Mouse (Mus musculus) liver, embryonic 11.5 days (tissue): Measurements from ENCODE around the gene Stam. TPM values are rescaled to one million over a fixed set of nuclear protein-coding genes. Genes with fewer than 3 reads are reported as not detected.
A peak's percentile ranks its signal among the peaks of the same experiment; 100 is the strongest.

ENCODE experiments used
- ATAC-seq: fragments of 200-750 bp; cut with Nextera tagmentation; replicated peaks from 2 replicates; pipeline ENCODE4 v1.8.0; 2017; ENCODE audit warnings: moderate number of reproducible peaks, mild to moderate bottlenecking, moderate TSS enrichment, moderate library complexity; ENCODE audit not compliant: low FRiP score
- DNase-seq: peaks from one replicate; pipeline ENCODE4 v3.0.0-alpha.2; 2017; ENCODE audit warnings: low spot score
- H3K27ac ChIP-seq: fragments of 300-500 bp; sonication (generic); 2 replicates; pipeline ENCODE4 v1.5.1; 2014; ENCODE audit warnings: mild to moderate bottlenecking, low read depth, low read length, control low read depth
- H3K27me3 ChIP-seq: fragments of 300-500 bp; sonication (generic); replicated peaks from 2 replicates; pipeline ENCODE4 v1.6.1; 2014; ENCODE audit warnings: low read length, mixed read lengths; ENCODE audit not compliant: control insufficient read depth, insufficient read depth
- H3K36me3 ChIP-seq: fragments of 300-500 bp; sonication (generic); 2 replicates; pipeline ENCODE4 v1.6.1; 2014; ENCODE audit warnings: mild to moderate bottlenecking, low read length, moderate library complexity, mixed read lengths; ENCODE audit not compliant: control insufficient read depth, insufficient read depth
- H3K4me1 ChIP-seq: fragments of 300-500 bp; sonication (generic); replicated peaks from 2 replicates; pipeline ENCODE4 v1.6.1; 2014; ENCODE audit warnings: low read length, mixed read lengths; ENCODE audit not compliant: control insufficient read depth, insufficient read depth
- H3K4me2 ChIP-seq: fragments of 300-500 bp; sonication (generic); 2 replicates; pipeline ENCODE4 v1.6.1; 2014; ENCODE audit warnings: mild to moderate bottlenecking, control low read depth, moderate library complexity
- H3K4me3 ChIP-seq: fragments of 300-500 bp; sonication (generic); 2 replicates; pipeline ENCODE4 v1.5.1; 2014; ENCODE audit warnings: low read depth, low read length, control low read depth
- H3K9ac ChIP-seq: fragments of 300-500 bp; sonication (generic); 2 replicates; pipeline ENCODE4 v1.6.1; 2014; ENCODE audit warnings: low read depth, low read length, control low read depth
- H3K9me3 ChIP-seq: fragments of 300-500 bp; sonication (generic); 2 replicates; pipeline ENCODE4 v1.6.1; 2016; ENCODE audit warnings: low read length, inconsistent platforms, mixed read lengths; ENCODE audit not compliant: control insufficient read depth
- WGBS: fragments of 180-500 bp; shearing (Covaris S2); extraction: QIAGEN DNeasy Blood & Tissue Kit; methylation state at CpG from one replicate; pipeline ENCODE4 v1.1.7; 2014; 5-methylcytosine and 5-hydroxymethylcytosine counted together
- polyA plus RNA-seq: library from polyadenylated mRNA; unstranded; fragments of >200 nt; fragmentation: Nextera tagmentation; extraction: Ambion mirVana; gene quantifications from 2 replicates; pipeline ENCODE4 v1.2.1, GENCODE M21; 2014

Stam gene
- polyA plus RNA-seq, 1 experiment from 2014 or later: 55.1 TPM

DNA sequence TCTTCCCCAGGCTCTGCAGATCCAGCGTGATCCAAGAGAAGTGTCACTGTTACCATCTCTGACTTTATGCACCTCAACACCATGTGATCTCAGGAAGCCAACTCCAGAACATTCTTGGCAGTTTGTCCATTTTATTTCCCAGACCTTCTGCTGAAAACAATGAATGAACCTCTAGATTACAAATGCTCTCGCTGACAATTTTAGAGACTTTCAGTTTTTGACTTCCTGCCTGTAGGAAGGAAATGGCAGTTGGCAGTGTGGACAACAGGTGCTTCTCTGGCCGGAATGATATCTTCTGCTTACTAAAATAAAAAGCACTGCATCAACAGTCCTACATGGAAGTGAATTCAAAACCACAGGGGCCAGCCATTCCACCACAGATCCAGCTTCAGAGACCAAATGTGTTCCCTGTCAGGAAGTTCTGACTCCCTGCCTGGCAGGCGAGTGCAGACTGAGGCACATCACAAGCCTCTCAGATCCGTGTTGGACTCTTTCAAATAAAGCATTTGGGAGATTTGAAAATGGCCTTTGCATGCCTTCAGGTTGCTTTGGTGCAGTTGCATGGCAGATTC, 90.6 kb downstream of the Stam start:
- H3K27ac ChIP-seq: no peak overlapping the region; the same call in 1 of the 2 replicates
- WGBS: 53% methylated on average over 5 of the region's 5 CpGs
- no peak overlapping the region for H3K4me2 ChIP-seq
- no peaks in the 10 kb centered on the region; the same call in 1 of the 2 replicates for H3K4me1 ChIP-seq
- no peak for DNase-seq
- no peaks in the 10 kb centered on the region for H3K9me3 ChIP-seq
- no peak for ATAC-seq
- H3K27me3 ChIP-seq: no peaks in the 10 kb centered on the region
- no peak overlapping the region for H3K9ac ChIP-seq
- no peak overlapping the region for H3K4me3 ChIP-seq
- H3K36me3 ChIP-seq: no peaks in the 10 kb centered on the region

DNA sequence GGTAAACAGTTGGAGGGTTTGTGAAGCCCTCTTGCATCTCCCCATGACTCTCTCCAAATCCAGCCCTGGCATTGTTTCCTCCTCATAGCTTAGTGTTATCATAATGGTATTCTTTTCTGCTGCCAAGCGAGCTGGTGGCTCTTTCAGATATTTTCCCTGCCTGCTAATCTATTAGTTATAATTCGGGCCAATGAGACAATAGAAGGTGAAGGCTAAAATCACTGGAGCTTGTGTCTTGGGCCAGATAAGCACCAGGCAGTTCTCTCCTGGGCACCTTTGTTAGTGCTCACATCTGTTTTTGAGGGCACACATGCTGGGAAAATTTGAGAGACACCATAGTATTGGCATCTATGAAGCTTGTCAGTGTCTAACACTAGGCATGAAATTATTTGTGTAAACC, 91.2 kb downstream of the Stam start:
- no peak overlapping the region for H3K4me2 ChIP-seq
- no peak overlapping the region for H3K9ac ChIP-seq
- H3K36me3 ChIP-seq: no peaks in the 10 kb centered on the region
- no peak for DNase-seq
- ATAC-seq: 0 out of 2 replicates have a peak, but pooled peaks have one; percentile 11
- H3K4me3 ChIP-seq: no peak overlapping the region
- H3K27ac ChIP-seq: no peak overlapping the region
- WGBS: 54% methylated on average over 2 of the region's 2 CpGs
- no peaks in the 10 kb centered on the region for H3K9me3 ChIP-seq
- H3K4me1 ChIP-seq: no peaks in the 10 kb centered on the region; the same call in 1 of the 2 replicates
- no peaks in the 10 kb centered on the region for H3K27me3 ChIP-seq

DNA sequence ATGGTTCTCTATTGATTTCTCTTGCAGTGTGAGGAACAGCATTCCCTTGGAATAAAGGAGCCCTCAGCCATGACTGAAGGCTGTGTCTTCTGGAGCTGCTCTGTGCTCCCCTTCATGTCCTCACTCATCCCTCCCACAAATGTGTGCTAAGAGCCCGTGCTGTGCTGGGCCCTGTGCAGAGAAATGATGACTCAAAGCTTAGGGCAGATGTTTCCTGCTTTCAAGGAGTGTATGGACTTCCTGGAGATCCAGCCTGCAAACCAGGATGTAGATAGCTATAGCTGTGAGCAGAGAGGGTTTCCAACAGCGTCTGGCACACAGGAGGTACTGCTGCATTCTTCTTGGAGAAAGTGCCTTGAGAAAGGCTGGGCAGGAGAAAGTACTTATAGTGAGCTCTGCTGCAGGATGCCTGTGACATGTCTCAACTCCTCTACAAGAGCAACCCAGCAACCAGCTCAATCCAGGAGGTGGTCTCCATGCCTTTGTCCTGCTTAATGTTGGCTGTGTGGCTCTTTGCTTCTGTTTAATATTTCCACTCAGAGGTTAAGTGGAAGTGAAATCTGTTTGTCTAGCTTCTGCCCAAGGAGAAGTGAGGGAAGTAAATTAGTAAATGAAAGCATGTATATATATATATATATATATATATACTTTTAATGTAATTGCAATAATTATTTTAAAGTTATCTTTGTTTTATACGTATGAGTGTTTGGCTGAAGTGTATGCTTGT, 91.9 kb downstream of the Stam start:
- no peaks in the 10 kb centered on the region; the same call in 1 of the 2 replicates for H3K4me1 ChIP-seq
- H3K9me3 ChIP-seq: no peaks in the 10 kb centered on the region
- ATAC-seq (peak; percentile 78), DNase-seq (no peak)
- no peak overlapping the region for H3K4me2 ChIP-seq
- no peak overlapping the region for H3K9ac ChIP-seq
- H3K27me3 ChIP-seq: no peaks in the 10 kb centered on the region
- no peaks in the 10 kb centered on the region for H3K36me3 ChIP-seq
- 47% methylated on average over 3 of the region's 3 CpGs for WGBS
- no peak overlapping the region for H3K4me3 ChIP-seq
- no peak overlapping the region for H3K27ac ChIP-seq

DNA sequence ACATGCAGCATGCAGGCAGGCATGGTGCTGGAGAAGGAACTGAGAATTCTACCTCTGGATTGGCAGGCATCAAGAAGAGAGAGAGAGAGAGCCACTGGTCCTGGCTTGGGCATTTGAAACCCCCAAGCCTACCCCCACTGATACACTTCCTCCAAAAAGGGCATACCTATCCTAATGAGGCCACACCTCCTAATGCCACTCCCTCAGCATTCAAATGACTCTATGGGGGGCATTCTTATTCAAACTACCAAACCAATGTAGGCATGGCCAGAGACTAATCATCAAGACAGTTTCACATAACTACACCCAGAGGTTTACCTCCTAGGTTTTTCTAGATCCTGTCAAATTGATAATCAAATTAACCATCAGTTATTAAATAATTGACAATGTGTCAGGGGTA, 93.8 kb downstream of the Stam start:
- Histone ChIP-seq H3K27ac (no peak overlapping the region), H3K4me1 (no peaks in the 10 kb centered on the region; the same call in 1 of the 2 replicates), H3K9ac (no peak overlapping the region), H3K4me2 (no peak overlapping the region), H3K36me3 (no peaks in the 10 kb centered on the region), H3K9me3 (no peaks in the 10 kb centered on the region), H3K27me3 (no peaks in the 10 kb centered on the region), H3K4me3 (no peak overlapping the region)
- ATAC-seq (no peak), DNase-seq (no peak)

DNA sequence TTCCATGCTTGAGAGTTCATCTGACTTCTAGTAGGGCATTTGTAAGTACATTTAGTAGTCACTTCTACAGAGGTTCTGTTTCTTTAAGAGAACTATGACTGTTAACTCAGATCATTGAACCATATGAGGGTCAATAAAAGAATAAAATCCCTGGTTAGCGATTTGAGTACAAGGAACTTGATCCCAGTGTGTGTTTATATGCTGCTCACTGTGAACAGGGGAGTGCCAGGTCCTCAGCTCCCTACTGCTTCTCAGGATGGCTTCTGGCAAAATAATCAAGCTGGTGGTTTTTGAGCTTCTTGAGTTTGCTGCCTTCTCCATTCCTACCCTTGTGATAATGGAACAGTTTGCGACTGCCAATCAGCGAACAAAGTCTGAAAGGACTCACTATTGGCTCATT, 100.4 kb downstream of the Stam start, which contains the start of gene Tmem236:
Tmem236 (plus strand) TSS at position 190 of the 400 bp plus-strand sequence.
- no peaks in the 10 kb centered on the region for H3K36me3 ChIP-seq
- no peak within 1 kb of the TSS for H3K27ac ChIP-seq
- ATAC-seq (no peak), DNase-seq (no peak)
- H3K27me3 ChIP-seq: no peaks in the 10 kb centered on the region
- no peaks in the 10 kb centered on the region for H3K4me1 ChIP-seq
- H3K9ac ChIP-seq: no peak within 1 kb of the TSS
- H3K4me2 ChIP-seq: no peak within 1 kb of the TSS
- H3K9me3 ChIP-seq: no peaks in the 10 kb centered on the region
- 80% methylated on average over 3 of the region's 3 CpGs for WGBS
- no peak within 1 kb of the TSS for H3K4me3 ChIP-seq

DNA sequence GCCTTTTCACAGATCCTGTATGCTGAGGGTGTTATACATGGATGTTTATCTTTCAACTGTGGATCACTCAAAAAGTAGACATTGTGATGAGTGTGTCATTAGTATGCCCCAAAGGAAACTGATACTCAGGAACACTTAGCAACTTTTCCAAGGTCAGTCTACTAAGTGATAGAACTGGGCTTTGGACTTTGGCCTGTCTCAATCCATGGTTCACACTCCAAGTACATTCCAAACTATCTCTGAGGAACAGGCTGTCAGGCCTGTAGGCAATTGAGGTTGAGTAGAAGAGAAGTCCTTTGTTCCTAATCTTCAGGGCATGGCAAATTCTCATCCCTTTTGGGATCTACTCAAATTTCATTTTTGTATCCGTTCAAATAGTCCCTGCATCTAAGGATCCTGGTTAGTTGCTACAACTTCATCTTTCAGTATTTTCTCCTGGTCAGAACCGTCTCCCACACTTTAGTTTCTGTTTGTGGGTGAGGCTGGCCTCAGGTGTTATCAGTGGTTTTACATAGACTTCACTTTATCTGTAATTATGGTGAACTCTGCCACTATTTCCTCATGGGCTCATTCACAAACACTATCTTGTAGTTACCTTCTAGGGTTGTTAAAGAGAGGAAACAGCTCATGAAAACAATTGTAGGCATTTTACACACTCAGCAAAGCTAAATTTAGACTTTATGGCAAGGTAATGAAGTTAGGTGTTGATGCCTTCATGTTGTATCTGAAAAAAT, 102.7 kb downstream of the Stam start:
- Histone ChIP-seq H3K27me3 (no peaks in the 10 kb centered on the region), H3K9ac (no peak overlapping the region), H3K9me3 (no peaks in the 10 kb centered on the region), H3K4me1 (no peaks in the 10 kb centered on the region), H3K27ac (no peak overlapping the region), H3K4me3 (no peak overlapping the region), H3K4me2 (no peak overlapping the region), H3K36me3 (no peaks in the 10 kb centered on the region)
- ATAC-seq (no peak; the same call in 1 of the 2 replicates), DNase-seq (no peak)
- 58% methylated on average over 2 of the region's 2 CpGs for WGBS

DNA sequence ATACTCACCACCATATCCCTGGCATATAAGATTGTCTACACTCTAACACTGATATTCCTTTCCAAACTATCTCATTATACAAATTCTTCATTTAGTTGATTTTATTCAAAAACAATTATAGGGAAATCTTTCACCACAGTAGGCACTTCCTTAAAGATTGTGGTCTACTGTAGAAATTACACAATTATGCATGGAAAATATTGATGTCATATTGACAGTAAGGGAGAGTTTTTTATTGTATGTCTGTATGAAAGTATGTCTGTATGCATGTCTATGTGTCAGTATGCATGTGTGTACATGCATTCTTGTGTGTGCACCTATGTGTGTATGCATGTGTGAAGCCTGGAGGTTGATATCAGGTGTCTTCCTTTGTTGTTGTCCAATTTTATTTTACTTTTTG, 110.5 kb downstream of the Stam start:
- no peak overlapping the region for H3K27ac ChIP-seq
- no peaks in the 10 kb centered on the region for H3K9me3 ChIP-seq
- no peak for DNase-seq
- no peak overlapping the region for H3K9ac ChIP-seq
- no peak overlapping the region for H3K4me2 ChIP-seq
- H3K4me1 ChIP-seq: no peaks in the 10 kb centered on the region
- H3K27me3 ChIP-seq: no peaks in the 10 kb centered on the region
- ATAC-seq: no peak
- no peaks in the 10 kb centered on the region for H3K36me3 ChIP-seq
- no peak overlapping the region for H3K4me3 ChIP-seq

DNA sequence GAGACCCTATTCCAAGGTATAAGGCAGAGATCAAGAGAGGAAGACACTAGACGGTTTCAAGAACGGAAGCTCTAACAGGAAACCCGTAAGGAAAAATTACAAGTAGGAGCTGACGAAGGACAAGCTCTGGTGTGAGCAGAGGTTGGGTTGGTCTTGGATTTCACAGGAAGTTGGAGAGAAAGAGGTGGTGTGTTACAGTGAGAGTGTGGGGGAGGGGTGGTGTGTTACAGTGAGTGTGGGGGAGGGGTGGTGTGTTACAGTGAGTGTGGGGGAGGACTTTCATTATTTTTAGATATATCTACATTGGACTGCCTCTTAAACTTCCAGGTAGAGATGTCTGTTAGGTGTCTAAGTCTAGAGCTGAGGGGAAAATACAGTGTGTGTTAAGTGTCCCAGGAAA, 116.8 kb downstream of the Stam start:
- H3K9me3 ChIP-seq: no peaks in the 10 kb centered on the region
- H3K4me2 ChIP-seq: peak overlapping the region; percentile 24
- no peaks in the 10 kb centered on the region for H3K36me3 ChIP-seq
- ATAC-seq (peak; percentile 56), DNase-seq (no peak)
- no peak overlapping the region for H3K9ac ChIP-seq
- no peak overlapping the region for H3K4me3 ChIP-seq
- H3K27me3 ChIP-seq: no peaks in the 10 kb centered on the region
- peaks cover 15% of the 10 kb centered on the region; the same call in 1 of the 2 replicates for H3K4me1 ChIP-seq
- H3K27ac ChIP-seq: no peak overlapping the region
- 41% methylated on average over 4 of the region's 4 CpGs for WGBS
